Mouse (Mus musculus) E14TG2a.4 (cell line): Measurements from ENCODE around the gene Prdm10.

Experiments used
- H3K27me3 ChIP-seq: 2 replicates; pipeline ENCODE4 v1.6.1; 2014; ENCODE audit warnings: low read length, control low read depth; ENCODE audit not compliant: insufficient read depth
- H3K36me3 ChIP-seq: 2 replicates; pipeline ENCODE4 v1.6.1; 2014; ENCODE audit warnings: low read length, control low read depth; ENCODE audit not compliant: insufficient read depth
- H3K4me1 ChIP-seq: replicated peaks from 2 replicates; pipeline ENCODE4 v1.6.1; 2014; ENCODE audit warnings: low read depth, low read length, control low read depth
- H3K4me3 ChIP-seq: replicated peaks from 2 replicates; pipeline ENCODE4 v1.5.1; 2014; ENCODE audit warnings: mild to moderate bottlenecking, low read length
- H3K9me3 ChIP-seq: 2 replicates; pipeline ENCODE4 v1.6.1; 2014; ENCODE audit warnings: low read length, control low read depth
- CTCF ChIP-seq: conservative IDR thresholded peaks from 2 replicates; pipeline ENCODE4 v1.5.1; 2014; ENCODE audit warnings: low read length
- NANOG ChIP-seq: IDR thresholded peaks from 2 replicates; pipeline ENCODE4 v1.6.1; 2014; ENCODE audit warnings: borderline replicate concordance, low read length, mixed read lengths
- POU5F1 ChIP-seq: IDR thresholded peaks from 2 replicates; pipeline ENCODE4 v1.6.1; 2014; ENCODE audit warnings: low read length, borderline replicate concordance

The Prdm10 gene

GRCm38 (mm10) chr9:31243306-31243938, 36.9 kb upstream of the Prdm10 start:
- Histone ChIP-seq H3K9me3 (peaks cover 8% of the 10 kb centered on the region), H3K36me3 (no peaks in the 10 kb centered on the region), H3K27me3 (no peaks in the 10 kb centered on the region; the same call in 1 of the 2 replicates), H3K4me3 (no peak overlapping the region), H3K4me1 (peaks cover 17% of the 10 kb centered on the region)
- TF ChIP-seq NANOG (no peak), POU5F1 (no peak), CTCF (no peak)

GRCm38 (mm10) chr9:31243939-31244333, 36.4 kb upstream of the Prdm10 start:
- H3K4me3 ChIP-seq = no peak overlapping the region
- TF ChIP-seq NANOG = no peak
- no peak for TF ChIP-seq POU5F1
- TF ChIP-seq CTCF = no peak
- peaks cover 8% of the 10 kb centered on the region for H3K9me3 ChIP-seq
- peaks cover 17% of the 10 kb centered on the region for H3K4me1 ChIP-seq
- no peaks in the 10 kb centered on the region for H3K36me3 ChIP-seq
- no peaks in the 10 kb centered on the region; the same call in 1 of the 2 replicates for H3K27me3 ChIP-seq

GRCm38 (mm10) chr9:31245006-31245405, 35.3 kb upstream of the Prdm10 start:
- Histone ChIP-seq H3K4me3 (no peak overlapping the region), H3K9me3 (peaks cover 2% of the 10 kb centered on the region), H3K27me3 (no peaks in the 10 kb centered on the region; the same call in 1 of the 2 replicates), H3K36me3 (no peaks in the 10 kb centered on the region), H3K4me1 (peaks cover 17% of the 10 kb centered on the region)
- TF ChIP-seq POU5F1 = no peak
- TF ChIP-seq NANOG = no peak
- no peak for TF ChIP-seq CTCF

- Histone ChIP-seq H3K36me3 (no peaks in the 10 kb centered on the region), H3K9me3 (no peaks in the 10 kb centered on the region), H3K27me3 (no peaks in the 10 kb centered on the region; the same call in 1 of the 2 replicates), H3K4me3 (no peak overlapping the region), H3K4me1 (peaks cover 11% of the 10 kb centered on the region)
- TF ChIP-seq POU5F1 (no peak), CTCF (no peak), NANOG (no peak)
Observed at GRCm38 (mm10) chr9:31246421-31246820, 33.9 kb upstream of the Prdm10 start.

GRCm38 (mm10) chr9:31247447-31248220, 32.7 kb upstream of the Prdm10 start:
- H3K36me3 ChIP-seq = no peaks in the 10 kb centered on the region

GRCm38 (mm10) chr9:31252182-31252799, 28.0 kb upstream of the Prdm10 start:
- no peaks in the 10 kb centered on the region for H3K9me3 ChIP-seq
- H3K4me1 ChIP-seq = peaks cover 39% of the 10 kb centered on the region
- H3K27me3 ChIP-seq = no peaks in the 10 kb centered on the region
- H3K36me3 ChIP-seq = no peaks in the 10 kb centered on the region
- H3K4me3 ChIP-seq = no peak overlapping the region
- no peak for TF ChIP-seq CTCF
- no peak for TF ChIP-seq NANOG
- no peak for TF ChIP-seq POU5F1

More at GRCm38 (mm10) chr9:31247447-31248220, 32.7 kb upstream of the Prdm10 start:
- H3K4me1 ChIP-seq = peaks cover 17% of the 10 kb centered on the region
- no peaks in the 10 kb centered on the region for H3K27me3 ChIP-seq
- no peak for TF ChIP-seq NANOG
- no peaks in the 10 kb centered on the region for H3K9me3 ChIP-seq
- no peak overlapping the region for H3K4me3 ChIP-seq

- Histone ChIP-seq H3K9me3 (no peaks in the 10 kb centered on the region), H3K27me3 (no peaks in the 10 kb centered on the region), H3K4me3 (peak overlapping the region; percentile 62), H3K4me1 (peaks cover 39% of the 10 kb centered on the region), H3K36me3 (no peaks in the 10 kb centered on the region)
- no peak for TF ChIP-seq NANOG
- no peak for TF ChIP-seq POU5F1
- TF ChIP-seq CTCF = no peak
Observed at GRCm38 (mm10) chr9:31253311-31253734, 27.0 kb upstream of the Prdm10 start.
